Mouse (Mus musculus) erythroblast, embryonic 14.5 days (primary cell): ENCODE results near the gene Becn1. TPM values are rescaled to one million over a fixed set of nuclear protein-coding genes. Genes with fewer than 3 reads are reported as not detected.
A peak's percentile ranks its signal among the peaks of the same experiment; 100 is the strongest.

Experiments used
- H3K27me3 ChIP-seq: 2 replicates; pipeline ENCODE4 v1.6.1; 2012; ENCODE audit warnings: inconsistent platforms; ENCODE audit not compliant: control insufficient read depth
- H3K36me3 ChIP-seq: 2 replicates; pipeline ENCODE4 v1.6.1; 2012; ENCODE audit warnings: mild to moderate bottlenecking, inconsistent platforms; ENCODE audit not compliant: control insufficient read depth
- H3K4me1 ChIP-seq: 2 replicates; pipeline ENCODE4 v1.6.1; 2012; ENCODE audit warnings: inconsistent platforms; ENCODE audit not compliant: control insufficient read depth
- H3K4me3 ChIP-seq: replicated peaks from 2 replicates; pipeline ENCODE3; 2012; ENCODE audit warnings: moderate library complexity, mild to moderate bottlenecking, inconsistent platforms
- H3K9me3 ChIP-seq: 2 replicates; pipeline ENCODE4 v1.6.1; 2012; ENCODE audit warnings: low read length, inconsistent platforms, mixed read lengths; ENCODE audit not compliant: control insufficient read depth
- GATA1 ChIP-seq: IDR thresholded peaks from 2 replicates; pipeline ENCODE4 v1.6.1; 2012; ENCODE audit warnings: low read length, inconsistent platforms, mixed read lengths
- TAL1 ChIP-seq: IDR thresholded peaks from 3 replicates; pipeline ENCODE4 v1.6.1; 2012; ENCODE audit warnings: low read length, inconsistent platforms, mixed read lengths
- polyA plus RNA-seq: library from polyadenylated mRNA; stranded (reverse); fragments of >175 nt; gene quantifications from 2 replicates; pipeline ENCODE4 v1.2.3, GENCODE M21; 2012

The Becn1 gene
- polyA plus RNA-seq, 1 experiment: 19.6 TPM

- peaks cover 34% of the 10 kb centered on the region for H3K36me3 ChIP-seq
- peaks cover 64% of the 10 kb centered on the region for H3K4me1 ChIP-seq
- H3K4me3 ChIP-seq: no peak overlapping the region
- peaks cover 12% of the 10 kb centered on the region for H3K9me3 ChIP-seq
- H3K27me3 ChIP-seq: peaks cover 69% of the 10 kb centered on the region
- TF ChIP-seq TAL1: no peak
- no peak for TF ChIP-seq GATA1
These were observed 38.7 kb downstream of the Becn1 start for GRCm38 (mm10) chr11:101263138-101263988.

DNA sequence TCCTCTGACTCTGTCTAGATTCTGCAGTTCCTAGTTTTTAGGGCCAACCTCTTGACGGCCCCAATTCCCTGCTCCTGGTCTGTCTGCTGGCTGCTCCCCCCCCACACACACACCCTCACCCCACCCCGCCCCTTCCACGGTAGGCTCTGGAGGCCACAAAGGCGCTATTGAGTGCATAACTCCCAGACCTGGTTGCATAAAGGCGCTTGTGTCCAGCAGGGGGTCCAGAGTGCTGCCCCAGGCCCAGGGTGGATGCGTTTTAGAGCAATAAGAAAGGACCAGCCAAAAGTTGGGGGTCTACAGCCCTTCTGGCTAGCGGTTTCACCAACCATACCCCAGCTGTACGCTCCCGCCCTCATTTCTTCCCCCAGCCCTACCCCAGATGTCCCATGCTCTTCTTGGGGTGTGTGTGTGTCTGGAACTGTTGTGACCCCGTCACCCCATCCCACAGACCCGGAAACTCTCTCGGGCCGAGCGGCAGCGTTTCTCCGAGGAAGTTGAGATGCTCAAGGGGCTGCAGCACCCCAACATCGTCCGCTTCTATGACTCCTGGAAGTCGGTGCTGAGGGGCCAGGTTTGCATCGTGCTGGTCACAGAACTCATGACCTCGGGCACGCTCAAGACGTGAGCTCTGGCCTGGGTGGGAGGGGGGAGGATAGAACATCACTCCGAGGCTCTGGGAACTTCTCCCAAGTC is 39.7 kb downstream of the Becn1 start:
- TF ChIP-seq TAL1: no peak
- no peak for TF ChIP-seq GATA1
- Histone ChIP-seq H3K9me3 (peaks cover 12% of the 10 kb centered on the region), H3K4me1 (peaks cover 69% of the 10 kb centered on the region), H3K27me3 (peaks cover 65% of the 10 kb centered on the region), H3K36me3 (peaks cover 40% of the 10 kb centered on the region), H3K4me3 (peak overlapping the region; percentile 82)

DNA sequence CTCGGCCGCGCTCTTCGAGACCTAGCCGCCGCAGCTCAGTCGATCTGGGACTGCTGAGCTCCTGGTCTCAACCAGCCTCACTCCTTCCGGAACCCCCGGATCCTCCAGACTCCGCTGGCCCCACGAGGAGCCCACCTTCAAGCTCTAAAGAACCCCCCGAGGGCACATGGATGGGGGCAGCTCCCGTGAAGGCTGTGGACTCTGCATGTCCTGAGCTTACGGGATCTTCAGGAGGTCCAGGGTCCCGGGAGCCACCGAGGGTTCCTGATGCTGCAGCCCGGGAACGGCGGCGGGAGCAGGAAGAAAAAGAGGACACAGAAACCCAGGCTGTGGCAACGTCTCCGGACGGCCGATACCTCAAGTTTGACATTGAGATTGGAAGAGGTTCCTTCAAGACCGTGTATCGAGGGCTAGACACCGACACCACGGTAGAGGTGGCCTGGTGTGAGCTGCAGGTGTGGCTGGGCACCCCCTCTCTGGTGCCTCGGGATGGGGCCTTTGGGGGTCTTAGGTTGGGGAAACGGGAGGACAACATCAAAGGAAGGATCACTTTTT is 41.2 kb downstream of the Becn1 start:
- Histone ChIP-seq H3K9me3 (peaks cover 12% of the 10 kb centered on the region), H3K4me3 (peak overlapping the region; percentile 82), H3K4me1 (peaks cover 79% of the 10 kb centered on the region), H3K27me3 (peaks cover 54% of the 10 kb centered on the region), H3K36me3 (peaks cover 50% of the 10 kb centered on the region)
- TF ChIP-seq GATA1: no peak
- no peak for TF ChIP-seq TAL1

- Histone ChIP-seq H3K4me1 (peaks cover 83% of the 10 kb centered on the region), H3K9me3 (peaks cover 10% of the 10 kb centered on the region), H3K27me3 (peaks cover 47% of the 10 kb centered on the region), H3K36me3 (peaks cover 53% of the 10 kb centered on the region), H3K4me3 (peak within 1 kb of the TSS; percentile 82)
- TF ChIP-seq TAL1 (peak; percentile 92), GATA1 (peak; percentile 87)
These were observed 41.9 kb downstream of the Becn1 start, which contains the start of gene Wnk4 for GRCm38 (mm10) chr11:101259948-101260825. Gene Wnk4 (plus strand): TSS chr11:101260567.

GRCm38 (mm10) chr11:101259261-101259712 is 42.8 kb downstream of the Becn1 start:
- H3K36me3 ChIP-seq: peaks cover 47% of the 10 kb centered on the region
- TF ChIP-seq TAL1: no peak
- no peak for TF ChIP-seq GATA1

GRCm38 (mm10) chr11:101255826-101256775 is 46.0 kb downstream of the Becn1 start:
- TF ChIP-seq GATA1: no peak
- no peak for TF ChIP-seq TAL1
- Histone ChIP-seq H3K4me1 (peaks cover 75% of the 10 kb centered on the region), H3K4me3 (no peak overlapping the region), H3K9me3 (no peaks in the 10 kb centered on the region), H3K27me3 (peaks cover 10% of the 10 kb centered on the region), H3K36me3 (peaks cover 38% of the 10 kb centered on the region)

More at GRCm38 (mm10) chr11:101259261-101259712, 42.8 kb downstream of the Becn1 start:
- Histone ChIP-seq H3K27me3 (peaks cover 38% of the 10 kb centered on the region), H3K4me3 (peak overlapping the region; percentile 82), H3K4me1 (peaks cover 83% of the 10 kb centered on the region), H3K9me3 (peaks cover 5% of the 10 kb centered on the region; the same call in 1 of the 2 replicates)

GRCm38 (mm10) chr11:101253613-101254389 is 48.3 kb downstream of the Becn1 start, which contains the start of gene Vps25:
Gene Vps25 (plus strand): TSS chr11:101253707.
- Histone ChIP-seq H3K36me3 (peaks cover 32% of the 10 kb centered on the region), H3K9me3 (no peaks in the 10 kb centered on the region), H3K27me3 (peaks cover 7% of the 10 kb centered on the region), H3K4me3 (peak within 1 kb of the TSS; percentile 70), H3K4me1 (peaks cover 59% of the 10 kb centered on the region)
- TF ChIP-seq TAL1 (no peak), GATA1 (no peak)
